Mouse (Mus musculus) embryonic facial prominence, embryonic 15.5 days (tissue): ENCODE results near the gene Fggy. TPM values are rescaled to one million over a fixed set of nuclear protein-coding genes. Genes with fewer than 3 reads are reported as not detected.
A peak's percentile ranks its signal among the peaks of the same experiment; 100 is the strongest.

Source experiments
- ATAC-seq: fragments of 200-750 bp; cut with Nextera tagmentation; 2 replicates; pipeline ENCODE4 v1.8.0; 2017; ENCODE audit warnings: low read depth, moderate TSS enrichment; ENCODE audit not compliant: insufficient number of reproducible peaks, low FRiP score, low TSS enrichment
- H3K27ac ChIP-seq: fragments of 300-500 bp; sonication (generic); replicated peaks from 2 replicates; pipeline ENCODE4 v1.5.1; 2015; ENCODE audit warnings: mild to moderate bottlenecking, inconsistent platforms
- H3K27me3 ChIP-seq: fragments of 300-500 bp; sonication (generic); 2 replicates; pipeline ENCODE4 v1.6.1; 2015; ENCODE audit warnings: inconsistent platforms
- H3K36me3 ChIP-seq: fragments of 300-500 bp; sonication (generic); 2 replicates; pipeline ENCODE4 v1.6.1; 2015; ENCODE audit warnings: mild to moderate bottlenecking, inconsistent platforms
- H3K4me1 ChIP-seq: fragments of 300-500 bp; sonication (generic); 2 replicates; pipeline ENCODE4 v1.6.1; 2015; ENCODE audit warnings: inconsistent platforms
- H3K4me2 ChIP-seq: fragments of 300-500 bp; sonication (generic); replicated peaks from 2 replicates; pipeline ENCODE4 v1.6.1; 2015; ENCODE audit warnings: mild to moderate bottlenecking, inconsistent platforms
- H3K4me3 ChIP-seq: fragments of 300-500 bp; sonication (generic); replicated peaks from 2 replicates; pipeline ENCODE4 v1.5.1; 2015; ENCODE audit warnings: mild to moderate bottlenecking, inconsistent platforms
- H3K9ac ChIP-seq: fragments of 300-500 bp; sonication (generic); 2 replicates; pipeline ENCODE4 v1.6.1; 2015; ENCODE audit warnings: inconsistent platforms
- H3K9me3 ChIP-seq: fragments of 300-500 bp; sonication (generic); replicated peaks from 2 replicates; pipeline ENCODE4 v1.6.1; 2016; ENCODE audit warnings: inconsistent platforms
- WGBS: fragments of 180-500 bp; shearing (Covaris S2); methylation state at CpG from one replicate; pipeline ENCODE4 v1.1.7; 2015; 5-methylcytosine and 5-hydroxymethylcytosine counted together
- polyA plus RNA-seq: library from polyadenylated mRNA; unstranded; fragments of >200 nt; fragmentation: Nextera tagmentation; extraction: Ambion mirVana; gene quantifications from 2 replicates; pipeline ENCODE4 v1.2.1, GENCODE M21; 2015

Fggy gene
- polyA plus RNA-seq, 1 experiment from 2014 or later = 9.6 TPM

DNA sequence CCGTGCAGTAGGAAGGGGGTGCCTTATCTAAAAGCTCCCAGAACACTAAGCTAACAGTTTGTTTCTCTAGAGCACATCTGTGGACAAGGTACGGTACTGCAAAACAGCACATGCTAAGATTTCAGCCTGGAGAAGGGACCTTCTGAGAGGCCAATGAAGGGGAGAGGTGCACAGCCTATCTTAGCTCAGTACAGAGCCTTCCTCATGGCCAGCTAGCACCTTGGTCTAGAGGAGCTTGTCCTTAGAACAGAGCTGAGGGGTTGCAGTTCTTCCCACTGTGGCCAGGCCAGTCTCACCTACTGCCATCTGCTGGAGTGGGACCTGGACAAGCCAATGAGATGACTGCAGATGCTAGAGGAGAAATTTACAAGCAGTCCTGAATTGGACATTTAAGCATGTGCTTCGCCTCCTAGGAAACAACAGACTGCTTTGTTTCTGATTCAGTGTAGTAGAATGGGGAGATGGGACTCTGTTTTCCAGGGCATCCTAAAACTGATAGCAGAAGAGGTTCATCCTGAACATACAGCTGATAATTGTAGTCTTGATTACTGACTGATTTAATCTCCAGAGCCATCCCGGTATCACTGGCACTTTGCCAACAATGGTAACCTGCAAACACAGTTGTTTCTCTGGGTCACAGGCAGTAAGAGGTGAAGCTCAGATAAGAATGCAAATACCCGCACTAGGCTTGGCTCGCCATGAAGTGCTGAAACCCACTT is 305.6 kb downstream of the Fggy start:
- Histone ChIP-seq H3K4me1 (peaks cover 18% of the 10 kb centered on the region), H3K27me3 (no peaks in the 10 kb centered on the region), H3K36me3 (no peaks in the 10 kb centered on the region), H3K9ac (no peak overlapping the region), H3K9me3 (no peaks in the 10 kb centered on the region), H3K27ac (no peak overlapping the region), H3K4me2 (no peak overlapping the region), H3K4me3 (no peak overlapping the region)
- 0 out of 2 replicates have a peak, but pooled peaks have one; percentile 25 for ATAC-seq
- 57% methylated on average over 6 of the region's 6 CpGs for WGBS

DNA sequence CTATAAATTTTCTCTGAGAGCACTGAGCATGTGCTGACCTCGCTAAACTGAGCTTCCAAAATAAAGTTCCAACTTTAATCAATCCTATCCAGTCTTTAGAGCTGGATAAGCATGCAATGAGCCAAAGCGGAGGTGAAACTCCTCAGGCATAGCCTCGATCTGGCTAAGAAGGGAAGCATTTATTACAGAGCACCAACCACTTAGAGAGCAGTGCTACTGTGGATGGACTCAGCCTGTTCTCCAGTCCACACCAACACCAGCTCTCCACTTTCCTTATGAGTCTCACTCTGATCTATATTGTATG is 306.1 kb downstream of the Fggy start:
- no peak for ATAC-seq
- Histone ChIP-seq H3K27me3 (no peaks in the 10 kb centered on the region), H3K27ac (no peak overlapping the region), H3K9ac (no peak overlapping the region), H3K36me3 (no peaks in the 10 kb centered on the region), H3K4me3 (no peak overlapping the region), H3K9me3 (no peaks in the 10 kb centered on the region), H3K4me2 (no peak overlapping the region), H3K4me1 (peaks cover 18% of the 10 kb centered on the region)
- 80% methylated on average over 3 of the region's 3 CpGs for WGBS

DNA sequence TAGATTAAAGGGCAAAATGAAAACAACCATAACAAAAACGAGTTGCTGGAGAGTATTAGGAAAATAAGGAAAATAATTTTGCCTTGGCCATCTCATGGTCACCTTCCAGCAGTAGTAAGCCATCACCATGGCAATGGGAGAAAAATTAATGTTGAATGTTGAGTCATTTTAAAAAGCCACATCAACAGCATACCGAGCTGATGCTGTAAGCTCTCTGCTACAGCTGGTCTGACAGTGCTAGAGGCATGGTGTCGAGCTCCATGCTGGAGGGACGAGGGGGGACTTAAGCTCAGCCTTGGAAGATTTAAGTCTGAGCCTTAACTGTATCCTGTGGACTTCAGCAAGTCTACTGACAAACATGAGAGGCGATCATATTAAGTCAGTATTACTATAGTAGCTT is 307.9 kb downstream of the Fggy start:
- Histone ChIP-seq H3K4me3 (no peak overlapping the region), H3K27me3 (no peaks in the 10 kb centered on the region), H3K36me3 (no peaks in the 10 kb centered on the region), H3K9ac (no peak overlapping the region), H3K27ac (no peak overlapping the region), H3K4me2 (no peak overlapping the region), H3K9me3 (no peaks in the 10 kb centered on the region), H3K4me1 (peaks cover 18% of the 10 kb centered on the region)
- WGBS = 62% methylated on average over 5 of the region's 5 CpGs
- ATAC-seq = no peak

DNA sequence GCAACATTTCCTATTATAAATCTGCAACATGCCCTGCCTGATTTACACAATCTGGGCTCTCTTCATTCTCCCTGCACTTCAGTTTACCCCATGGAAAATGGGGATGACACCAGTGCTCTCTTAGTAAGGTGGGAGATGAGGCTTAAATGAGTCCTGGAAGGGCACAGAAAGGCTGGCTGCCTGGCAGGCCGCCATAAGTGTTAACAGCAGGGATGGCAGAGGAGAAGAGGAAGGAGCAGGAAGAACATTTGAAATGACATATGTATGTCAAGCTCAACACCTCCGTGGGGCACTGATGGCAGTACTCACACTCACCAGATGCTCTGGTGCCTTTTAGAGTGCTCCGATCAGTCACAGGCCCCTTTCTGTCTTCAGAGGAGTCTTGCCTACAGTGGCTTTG is 308.6 kb downstream of the Fggy start:
- Histone ChIP-seq H3K27me3 (no peaks in the 10 kb centered on the region), H3K36me3 (no peaks in the 10 kb centered on the region), H3K4me2 (no peak overlapping the region), H3K9me3 (no peaks in the 10 kb centered on the region), H3K4me3 (no peak overlapping the region), H3K4me1 (peaks cover 18% of the 10 kb centered on the region), H3K27ac (no peak overlapping the region), H3K9ac (no peak overlapping the region)
- ATAC-seq = no peak
- 82% methylated on average over 3 of the region's 3 CpGs for WGBS

DNA sequence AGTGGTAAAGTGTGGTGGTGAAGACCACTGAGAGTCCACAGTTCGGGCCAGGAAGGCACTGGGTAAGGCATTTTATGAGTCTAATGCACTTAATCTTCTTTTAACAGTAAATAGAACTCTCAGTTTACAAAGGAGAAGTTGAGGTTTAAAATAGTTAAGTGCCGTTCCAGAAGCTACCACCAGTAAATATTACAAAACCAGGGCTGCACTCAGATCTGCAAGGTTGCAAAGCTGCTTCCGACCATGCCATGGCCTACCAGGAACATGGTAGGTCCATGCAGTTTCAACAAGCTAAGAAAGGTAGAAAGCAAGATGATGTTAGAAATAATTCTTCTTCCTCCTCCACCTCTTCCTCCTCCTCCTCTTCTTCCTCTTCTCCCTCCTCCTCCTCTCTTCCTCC is 309.8 kb downstream of the Fggy start:
- Histone ChIP-seq H3K9me3 (no peaks in the 10 kb centered on the region), H3K4me1 (peaks cover 13% of the 10 kb centered on the region), H3K9ac (no peak overlapping the region), H3K4me2 (no peak overlapping the region), H3K27me3 (no peaks in the 10 kb centered on the region), H3K4me3 (no peak overlapping the region), H3K36me3 (no peaks in the 10 kb centered on the region), H3K27ac (no peak overlapping the region)
- 78% methylated on average over 3 of the region's 3 CpGs for WGBS
- ATAC-seq = no peak

DNA sequence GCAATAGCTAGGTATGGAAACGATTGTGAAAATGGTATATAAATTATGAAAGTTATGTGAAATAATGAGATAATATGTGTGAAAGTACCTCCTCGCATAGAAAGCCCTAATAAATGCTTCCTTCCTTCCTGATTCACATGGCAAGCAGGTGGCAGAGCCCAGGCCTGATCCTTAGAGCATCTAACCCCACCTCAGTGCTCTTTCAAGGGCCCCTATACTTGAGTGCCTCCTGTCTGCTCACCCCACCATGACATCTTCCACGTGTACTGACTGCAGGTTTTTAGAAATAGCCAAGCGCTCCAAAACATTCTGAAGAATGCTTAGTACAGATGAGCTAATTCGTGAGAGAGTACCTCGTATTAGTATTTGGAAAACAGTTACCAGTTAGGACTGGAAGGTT is 311.0 kb downstream of the Fggy start:
- no peak overlapping the region for H3K4me2 ChIP-seq
- peaks cover 3% of the 10 kb centered on the region; the same call in 1 of the 2 replicates for H3K4me1 ChIP-seq
- H3K27ac ChIP-seq = no peak overlapping the region
- no peaks in the 10 kb centered on the region for H3K36me3 ChIP-seq
- 79% methylated on average over 6 of the region's 6 CpGs for WGBS
- H3K27me3 ChIP-seq = no peaks in the 10 kb centered on the region
- ATAC-seq = no peak
- no peak overlapping the region for H3K4me3 ChIP-seq
- H3K9ac ChIP-seq = no peak overlapping the region
- no peaks in the 10 kb centered on the region for H3K9me3 ChIP-seq

DNA sequence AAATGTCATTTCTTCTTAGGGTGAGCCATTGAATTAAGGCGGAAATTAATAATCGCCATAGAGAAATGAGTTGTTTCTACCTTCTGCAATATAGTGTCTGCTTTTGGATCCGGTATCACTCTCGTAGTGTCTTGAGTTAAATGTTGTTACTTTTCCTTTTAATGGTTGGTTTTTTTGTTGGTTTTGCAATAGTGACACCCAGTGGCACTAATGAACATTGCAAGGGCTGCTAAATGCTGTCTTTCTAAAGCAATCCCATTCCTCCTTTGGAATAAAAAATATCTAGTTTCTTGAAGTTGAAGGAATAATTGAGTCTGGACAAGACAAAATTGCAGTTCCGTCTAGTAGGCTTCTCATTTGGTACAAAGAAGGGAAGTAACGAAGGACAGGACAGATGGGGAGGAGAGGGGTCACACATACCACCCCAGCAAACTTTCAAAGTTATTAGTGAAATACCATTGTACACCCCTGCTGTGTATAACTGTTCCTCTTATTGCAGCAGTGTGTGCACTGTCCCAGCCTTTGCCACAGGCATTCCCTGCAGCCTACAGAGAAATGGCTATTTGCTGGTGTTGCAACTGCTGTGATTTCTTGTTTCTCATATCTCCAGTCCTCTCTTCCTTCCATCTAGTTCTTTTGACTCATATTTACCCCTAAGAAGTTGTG is 314.0 kb downstream of the Fggy start:
- Histone ChIP-seq H3K36me3 (no peaks in the 10 kb centered on the region), H3K9me3 (no peaks in the 10 kb centered on the region), H3K4me3 (no peak overlapping the region), H3K4me1 (0 out of 2 replicates have a peak, but pooled peaks cover 3% of the 10 kb centered on the region), H3K9ac (no peak overlapping the region), H3K4me2 (peak overlapping the region; percentile 24; the same call in 1 of the 2 replicates), H3K27ac (no peak overlapping the region), H3K27me3 (no peaks in the 10 kb centered on the region)
- WGBS = 14% methylated on average over 6 of the region's 6 CpGs
- no peak for ATAC-seq

DNA sequence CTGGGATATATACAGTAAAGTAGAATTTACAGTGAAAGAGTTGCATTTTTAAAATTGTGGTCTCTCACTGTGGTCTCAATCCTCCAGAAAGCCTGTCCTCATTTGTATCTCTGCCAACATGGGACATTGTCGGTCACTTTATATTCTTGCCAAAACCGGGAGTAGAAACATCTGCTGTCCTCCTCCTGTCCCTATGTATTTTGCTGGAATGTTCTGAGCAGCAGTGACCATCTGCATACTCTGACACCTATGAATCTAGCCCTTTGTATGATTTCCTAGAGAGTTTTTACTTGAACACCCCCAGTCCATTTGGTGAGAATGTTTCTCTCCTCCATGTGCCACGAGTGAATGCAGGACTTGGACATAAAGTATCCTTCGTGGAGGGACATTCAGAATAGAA is 318.6 kb downstream of the Fggy start:
- H3K4me1 ChIP-seq = 0 out of 2 replicates have a peak, but pooled peaks cover 3% of the 10 kb centered on the region
- no peaks in the 10 kb centered on the region for H3K27me3 ChIP-seq
- H3K9ac ChIP-seq = no peak overlapping the region
- H3K4me2 ChIP-seq = no peak overlapping the region
- 75% methylated on average over 4 of the region's 4 CpGs for WGBS
- H3K27ac ChIP-seq = no peak overlapping the region
- ATAC-seq = no peak
- no peak overlapping the region for H3K4me3 ChIP-seq
- H3K36me3 ChIP-seq = no peaks in the 10 kb centered on the region
- no peaks in the 10 kb centered on the region for H3K9me3 ChIP-seq

DNA sequence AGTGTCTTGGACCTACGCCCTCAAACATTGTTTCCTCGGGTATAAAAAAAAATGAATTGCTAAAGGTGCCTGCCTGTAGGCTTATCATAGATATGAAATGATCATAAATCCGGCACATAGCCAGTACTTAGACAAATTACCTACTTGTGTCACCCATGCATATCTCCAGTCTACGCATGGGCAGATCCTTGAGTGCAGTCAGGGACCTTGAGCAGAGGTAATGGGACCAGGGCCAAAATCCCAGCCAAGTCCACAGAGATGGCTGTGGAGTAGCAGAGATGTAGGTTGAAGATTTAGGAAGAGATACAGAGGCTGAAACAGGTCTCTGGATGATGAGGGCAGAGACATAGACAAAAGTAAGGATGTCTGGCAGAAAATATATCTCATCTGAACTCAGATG is 320.1 kb downstream of the Fggy start:
- 0 out of 2 replicates have a peak, but pooled peaks cover 9% of the 10 kb centered on the region for H3K4me1 ChIP-seq
- H3K27ac ChIP-seq = no peak overlapping the region
- H3K36me3 ChIP-seq = no peaks in the 10 kb centered on the region
- no peak for ATAC-seq
- no peak overlapping the region for H3K9ac ChIP-seq
- no peak overlapping the region for H3K4me3 ChIP-seq
- H3K9me3 ChIP-seq = no peaks in the 10 kb centered on the region
- H3K4me2 ChIP-seq = no peak overlapping the region
- 73% methylated on average over 4 of the region's 4 CpGs for WGBS
- no peaks in the 10 kb centered on the region for H3K27me3 ChIP-seq

DNA sequence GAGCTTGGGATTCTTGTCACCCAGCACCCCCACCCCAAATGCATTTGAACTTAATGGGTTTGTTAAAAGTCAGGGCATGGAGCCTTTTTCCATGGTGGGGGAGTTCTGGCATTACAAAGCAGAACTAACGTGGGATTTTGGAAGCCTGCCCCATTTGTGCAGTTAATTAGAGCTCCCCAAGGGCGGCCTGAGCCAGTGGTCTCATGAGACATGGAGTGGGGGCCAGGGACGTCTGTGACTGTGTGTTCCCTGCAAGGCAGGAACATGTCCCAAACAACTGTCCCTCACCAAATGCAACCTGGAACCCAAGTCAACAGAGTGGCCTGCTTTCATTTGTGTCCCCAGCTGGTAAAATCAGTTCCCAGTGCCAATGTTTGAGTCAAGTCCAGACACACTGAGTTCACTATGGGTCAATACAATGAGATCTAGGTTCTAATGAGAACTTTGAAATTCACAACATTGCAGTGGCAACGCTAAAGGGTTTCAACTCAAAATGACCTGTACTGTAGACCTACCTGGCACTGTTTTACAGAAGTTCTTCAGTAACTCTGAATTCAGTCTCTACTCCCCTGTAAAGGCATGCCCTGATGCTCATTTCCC is 324.5 kb downstream of the Fggy start:
- WGBS = 37% methylated on average over 4 of the region's 4 CpGs
- H3K9ac ChIP-seq = no peak overlapping the region
- H3K9me3 ChIP-seq = no peaks in the 10 kb centered on the region
- H3K4me1 ChIP-seq = 0 out of 2 replicates have a peak, but pooled peaks cover 19% of the 10 kb centered on the region
- no peak overlapping the region for H3K27ac ChIP-seq
- H3K4me2 ChIP-seq = no peak overlapping the region
- H3K27me3 ChIP-seq = peaks cover 2% of the 10 kb centered on the region; the same call in 1 of the 2 replicates
- H3K36me3 ChIP-seq = no peaks in the 10 kb centered on the region
- no peak for ATAC-seq
- H3K4me3 ChIP-seq = no peak overlapping the region

DNA sequence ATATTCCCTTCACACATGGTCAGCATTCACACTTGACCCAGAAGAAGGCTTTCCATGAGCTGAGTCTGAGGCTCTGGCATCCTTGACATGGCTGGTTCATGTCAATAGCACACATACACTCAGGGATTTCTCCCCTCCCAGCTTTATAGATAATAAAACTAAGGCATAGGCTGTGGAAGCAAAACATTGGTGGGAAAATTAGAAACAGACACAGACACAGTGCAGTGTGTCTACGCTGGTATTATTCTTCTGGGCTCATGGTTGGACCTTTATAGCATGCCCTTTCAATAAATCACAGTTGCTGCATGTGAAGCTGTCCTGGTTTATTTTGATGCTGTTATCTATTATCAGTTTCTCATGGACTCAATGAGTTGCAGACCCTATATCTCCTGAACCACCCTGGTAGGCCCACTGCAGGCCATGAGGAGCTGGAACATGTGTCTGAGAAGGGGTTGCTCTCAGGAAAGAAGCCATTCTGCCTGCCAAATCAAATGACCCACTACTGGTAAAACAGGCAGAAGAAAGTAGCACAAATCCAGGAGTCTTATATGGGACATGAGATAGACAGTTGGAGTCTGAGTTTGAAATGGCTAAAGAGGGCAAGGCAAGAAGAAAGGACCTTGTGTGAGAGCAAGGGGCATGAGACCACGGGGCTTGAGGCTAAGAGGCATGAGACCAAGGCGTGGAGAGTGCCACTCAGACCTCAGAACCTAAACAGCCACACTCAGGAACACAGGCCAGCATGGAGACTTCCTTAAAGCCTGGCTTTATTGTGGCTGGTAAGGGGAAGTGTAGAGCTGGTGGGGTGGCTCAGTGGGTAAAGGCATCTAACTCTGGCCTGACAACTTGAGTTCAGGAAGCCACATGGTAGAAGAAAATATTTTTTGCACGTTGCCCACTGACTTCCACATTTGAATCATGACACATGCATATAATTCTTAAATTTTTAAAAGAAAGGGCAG is 327.2 kb downstream of the Fggy start:
- no peak for ATAC-seq
- H3K36me3 ChIP-seq = no peaks in the 10 kb centered on the region
- no peak overlapping the region for H3K9ac ChIP-seq
- 0 out of 2 replicates have a peak, but pooled peaks cover 19% of the 10 kb centered on the region for H3K4me1 ChIP-seq
- H3K9me3 ChIP-seq = no peaks in the 10 kb centered on the region
- H3K27me3 ChIP-seq = peaks cover 2% of the 10 kb centered on the region; the same call in 1 of the 2 replicates
- whole genome bisulfite sequencing = 70% methylated on average over 4 of the region's 4 CpGs
- H3K27ac ChIP-seq = no peak overlapping the region
- H3K4me2 ChIP-seq = no peak overlapping the region
- no peak overlapping the region for H3K4me3 ChIP-seq
